Mouse (Mus musculus) lung, embryonic 14.5 days (tissue): ENCODE measurements around the gene Pigz. TPM values are rescaled to one million over a fixed set of nuclear protein-coding genes. Genes with fewer than 3 reads are reported as not detected.

Source experiments
- ATAC-seq: fragments of 200-750 bp; cut with Nextera tagmentation; 2 replicates; pipeline ENCODE4 v1.8.0; 2017; ENCODE audit warnings: mild to moderate bottlenecking, moderate TSS enrichment, moderate library complexity; ENCODE audit not compliant: insufficient read depth
- DNase-seq: peaks from one replicate; pipeline ENCODE4 v3.0.0-alpha.2; 2015
- H3K27ac ChIP-seq: fragments of 300-500 bp; sonication (generic); 2 replicates; pipeline ENCODE4 v1.5.1; 2014; ENCODE audit warnings: low read depth, mild to moderate bottlenecking, moderate library complexity
- H3K27me3 ChIP-seq: fragments of 300-500 bp; sonication (generic); 2 replicates; pipeline ENCODE4 v1.6.1; 2014; ENCODE audit warnings: low read length, control low read depth; ENCODE audit not compliant: insufficient read depth
- H3K36me3 ChIP-seq: fragments of 300-500 bp; sonication (generic); 2 replicates; pipeline ENCODE4 v1.6.1; 2014; ENCODE audit warnings: control low read depth; ENCODE audit not compliant: insufficient read depth
- H3K4me1 ChIP-seq: fragments of 300-500 bp; sonication (generic); 2 replicates; pipeline ENCODE4 v1.6.1; 2014; ENCODE audit warnings: antibody characterized with exemption, control low read depth; ENCODE audit not compliant: insufficient read depth
- H3K4me2 ChIP-seq: fragments of 300-500 bp; sonication (generic); 2 replicates; pipeline ENCODE4 v1.6.1; 2014; ENCODE audit warnings: mild to moderate bottlenecking
- H3K4me3 ChIP-seq: fragments of 300-500 bp; sonication (generic); 2 replicates; pipeline ENCODE4 v1.5.1; 2014; ENCODE audit warnings: low read depth, low read length
- H3K9ac ChIP-seq: fragments of 300-500 bp; sonication (generic); 2 replicates; pipeline ENCODE4 v1.6.1; 2014
- H3K9me3 ChIP-seq: fragments of 300-500 bp; sonication (generic); 2 replicates; pipeline ENCODE4 v1.6.1; 2016; ENCODE audit warnings: low read depth, low read length, control low read depth
- CTCF ChIP-seq: IDR thresholded peaks from 2 replicates; pipeline ENCODE4 v1.5.1; 2016; ENCODE audit warnings: antibody characterized with exemption, low read depth
- whole genome bisulfite sequencing: fragments of 180-500 bp; shearing (Covaris S2); extraction: QIAGEN DNeasy Blood & Tissue Kit; methylation state at CpG from one replicate; pipeline ENCODE4 v1.1.7; 2014; 5-methylcytosine and 5-hydroxymethylcytosine counted together
- polyA plus RNA-seq: library from polyadenylated mRNA; unstranded; fragments of >200 nt; fragmentation: Nextera tagmentation; extraction: Ambion mirVana; gene quantifications from 2 replicates; pipeline ENCODE4 v1.2.1, GENCODE M21; 2014

Pigz gene
- polyA plus RNA-seq, 1 experiment from 2014 or later: 0.42 TPM

- no peaks in the 10 kb centered on the region for H3K9me3 ChIP-seq
- WGBS: 79% methylated on average over 1 of the region's 1 CpGs
- H3K36me3 ChIP-seq: no peaks in the 10 kb centered on the region
- no peak overlapping the region for H3K9ac ChIP-seq
- no peak overlapping the region for H3K4me2 ChIP-seq
- H3K4me1 ChIP-seq: no peaks in the 10 kb centered on the region
- H3K4me3 ChIP-seq: no peak overlapping the region
- H3K27me3 ChIP-seq: no peaks in the 10 kb centered on the region
- no peak for TF ChIP-seq CTCF
- H3K27ac ChIP-seq: no peak overlapping the region
- ATAC-seq (no peak), DNase-seq (no peak)
Observed at GRCm38 (mm10) chr16:31901886-31902285, 31.8 kb upstream of the Pigz start.

GRCm38 (mm10) chr16:31903239-31903638 is 30.4 kb upstream of the Pigz start:
- Histone ChIP-seq H3K27ac (no peak overlapping the region), H3K9me3 (no peaks in the 10 kb centered on the region), H3K9ac (no peak overlapping the region), H3K36me3 (no peaks in the 10 kb centered on the region), H3K4me3 (no peak overlapping the region), H3K4me2 (no peak overlapping the region), H3K27me3 (no peaks in the 10 kb centered on the region), H3K4me1 (no peaks in the 10 kb centered on the region)
- DNase-seq: no peak
- no peak for ATAC-seq
- 82% methylated on average over 8 of the region's 8 CpGs for WGBS
- TF ChIP-seq CTCF: no peak

GRCm38 (mm10) chr16:31905331-31905730 is 28.3 kb upstream of the Pigz start:
- H3K4me1 ChIP-seq: no peaks in the 10 kb centered on the region
- 0 out of 2 replicates have a peak, but pooled peaks have one; percentile 40 for TF ChIP-seq CTCF
- no peak overlapping the region for H3K4me2 ChIP-seq
- H3K27ac ChIP-seq: no peak overlapping the region
- H3K27me3 ChIP-seq: no peaks in the 10 kb centered on the region
- DNase-seq (no peak), ATAC-seq (no peak)
- WGBS: 70% methylated on average over 4 of the region's 4 CpGs
- H3K9ac ChIP-seq: no peak overlapping the region
- H3K4me3 ChIP-seq: no peak overlapping the region
- H3K36me3 ChIP-seq: no peaks in the 10 kb centered on the region
- H3K9me3 ChIP-seq: no peaks in the 10 kb centered on the region

- no peak for TF ChIP-seq CTCF
- Histone ChIP-seq H3K4me3 (0 out of 2 replicates have a peak overlapping the region, but pooled peaks have one; percentile 7), H3K9me3 (no peaks in the 10 kb centered on the region), H3K27me3 (no peaks in the 10 kb centered on the region), H3K27ac (no peak overlapping the region), H3K4me2 (peak overlapping the region; percentile 56), H3K4me1 (no peaks in the 10 kb centered on the region), H3K9ac (no peak overlapping the region), H3K36me3 (no peaks in the 10 kb centered on the region)
- no peak for DNase-seq
- ATAC-seq: no peak
- WGBS: 33% methylated on average over 20 of the region's 20 CpGs
Observed at GRCm38 (mm10) chr16:31905891-31906825, 27.5 kb upstream of the Pigz start.

GRCm38 (mm10) chr16:31906896-31907295 is 26.8 kb upstream of the Pigz start:
- H3K27ac ChIP-seq: no peak overlapping the region
- no peak overlapping the region for H3K9ac ChIP-seq
- no peak for TF ChIP-seq CTCF
- H3K4me2 ChIP-seq: peak overlapping the region; percentile 56
- H3K36me3 ChIP-seq: no peaks in the 10 kb centered on the region
- ATAC-seq: no peak
- no peaks in the 10 kb centered on the region for H3K9me3 ChIP-seq
- peak; percentile 57 for DNase-seq
- 0 out of 2 replicates have a peak overlapping the region, but pooled peaks have one; percentile 7 for H3K4me3 ChIP-seq
- no peaks in the 10 kb centered on the region for H3K4me1 ChIP-seq
- no peaks in the 10 kb centered on the region for H3K27me3 ChIP-seq
- 5% methylated on average over 9 of the region's 9 CpGs for WGBS

GRCm38 (mm10) chr16:31908959-31909358 is 24.7 kb upstream of the Pigz start:
- ATAC-seq (no peak), DNase-seq (no peak)
- H3K4me1 ChIP-seq: no peaks in the 10 kb centered on the region
- no peak overlapping the region for H3K27ac ChIP-seq
- H3K4me2 ChIP-seq: peak overlapping the region; percentile 4; the same call in 1 of the 2 replicates
- TF ChIP-seq CTCF: no peak
- 54% methylated on average over 11 of the region's 11 CpGs for WGBS
- no peaks in the 10 kb centered on the region for H3K9me3 ChIP-seq
- H3K9ac ChIP-seq: no peak overlapping the region
- no peaks in the 10 kb centered on the region for H3K27me3 ChIP-seq
- no peak overlapping the region for H3K4me3 ChIP-seq
- H3K36me3 ChIP-seq: no peaks in the 10 kb centered on the region

GRCm38 (mm10) chr16:31910281-31910847 is 23.3 kb upstream of the Pigz start:
- Histone ChIP-seq H3K9ac (no peak overlapping the region), H3K27me3 (no peaks in the 10 kb centered on the region), H3K9me3 (no peaks in the 10 kb centered on the region), H3K4me1 (no peaks in the 10 kb centered on the region), H3K4me2 (no peak overlapping the region), H3K27ac (no peak overlapping the region), H3K36me3 (no peaks in the 10 kb centered on the region), H3K4me3 (no peak overlapping the region)
- DNase-seq (no peak), ATAC-seq (no peak)
- no peak for TF ChIP-seq CTCF
- WGBS: 40% methylated on average over 10 of the region's 10 CpGs
